Mouse (Mus musculus) G1E-ER4 (cell line): ENCODE measurements around the gene Nkd1. TPM values are rescaled to one million over a fixed set of nuclear protein-coding genes. Genes with fewer than 3 reads are reported as not detected.

Experiments used
- GATA1 ChIP-seq: IDR thresholded peaks from one replicate; pipeline ENCODE4 v1.8.0; 2012; ENCODE audit warnings: low read length, inconsistent platforms
- polyA plus RNA-seq: library from polyadenylated mRNA; stranded (reverse); fragments of >175 nt; gene quantifications from 2 replicates; pipeline ENCODE4 v1.2.3, GENCODE M21; 2012

Gene Nkd1
- polyA plus RNA-seq, 1 experiment, result not detected

DNA sequence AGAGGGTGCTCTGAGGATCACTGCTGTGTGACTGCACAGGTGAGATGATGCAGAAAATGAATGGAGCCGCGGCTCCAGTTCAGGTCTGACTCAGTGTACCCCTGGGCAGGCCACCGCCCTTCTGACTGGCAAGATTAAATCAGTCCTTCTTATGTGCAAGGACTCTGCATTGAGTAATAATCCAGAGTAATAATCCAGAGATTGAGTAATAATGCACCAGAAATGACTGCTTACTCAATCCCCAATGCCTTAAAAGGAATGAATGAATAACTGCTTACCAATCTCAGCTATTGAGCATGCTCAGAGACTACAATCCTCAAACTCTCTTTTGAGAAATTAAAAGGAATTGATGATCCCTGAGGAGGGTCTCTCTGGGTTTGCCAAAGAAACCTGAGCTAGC, 117.8 kb downstream of the Nkd1 start:
- no peak for TF ChIP-seq GATA1

DNA sequence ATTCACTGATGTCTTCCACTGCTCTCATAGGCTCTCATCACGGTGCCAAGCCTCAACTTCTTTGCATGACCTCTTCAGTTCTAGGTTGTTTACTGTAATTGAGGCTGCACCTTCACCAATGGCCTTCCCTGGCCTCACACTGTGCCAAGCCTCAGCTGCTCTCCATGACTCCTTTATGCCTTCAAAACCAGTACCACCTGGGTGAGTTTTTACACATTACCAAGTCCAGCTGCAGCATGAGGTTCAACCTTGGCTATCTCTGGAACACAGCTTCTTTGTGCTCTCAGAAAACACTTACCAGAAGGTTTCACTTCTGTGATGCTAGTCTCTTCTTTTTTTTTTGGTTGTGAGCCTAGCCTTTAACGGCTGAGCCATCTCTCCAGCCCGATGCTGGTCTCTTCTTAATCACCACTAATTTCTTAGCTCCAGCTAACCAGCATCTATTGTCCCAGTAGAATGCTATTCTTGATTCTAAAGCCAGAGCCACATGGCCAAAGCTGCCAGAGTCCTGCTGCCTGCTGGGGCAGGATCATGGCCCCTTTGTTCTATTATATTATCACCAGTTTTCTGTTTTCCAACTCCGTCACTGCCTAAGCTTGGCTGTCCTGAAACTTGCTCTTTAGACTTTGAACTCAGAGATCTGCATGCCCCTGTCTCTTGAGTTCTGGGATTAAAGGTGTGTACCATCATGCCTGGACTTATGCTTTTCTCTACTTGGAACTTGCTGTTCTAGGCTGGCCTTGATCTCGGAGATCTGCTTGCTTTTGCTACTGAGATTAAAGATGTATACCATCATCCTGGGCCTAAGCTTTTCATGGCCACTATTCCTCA, 121.8 kb downstream of the Nkd1 start:
- no peak for TF ChIP-seq GATA1

Other genes starting within 250 kb of the Nkd1 start
- 55.3 and 60.5 TPM in 2 replicates for gene Adcy7, start 249.0 kb upstream of the Nkd1 start, polyA plus RNA-seq
- gene Brd7, start 159.2 kb upstream of the Nkd1 start, polyA plus RNA-seq, result 279 and 403 TPM in 2 replicates
- gene Snx20, start 114.8 kb downstream of the Nkd1 start, polyA plus RNA-seq, result 10.1 and 11.7 TPM in 2 replicates
- not detected in 2 replicates for gene Nod2, start 126.0 kb downstream of the Nkd1 start, polyA plus RNA-seq
- gene Cyld, start 175.7 kb downstream of the Nkd1 start, polyA plus RNA-seq, result 0.41 and 0.50 TPM in 2 replicates